Mouse (Mus musculus) cerebellum, postnatal 4 days (tissue): ENCODE data around the gene Zscan4f.
"Not testable (repeated sequence)": the region's sequence is repeated elsewhere in the genome, so short reads cannot be mapped to it uniquely, and the experiment has no call there.

ENCODE experiments used
- DNase-seq, 2 experiments: peaks; one replicate each; pipeline ENCODE4 v3.0.0; 2022; ENCODE audit warnings: low spot score in 2 of 2, mixed read lengths in 1 of 2

The Zscan4f gene

DNA sequence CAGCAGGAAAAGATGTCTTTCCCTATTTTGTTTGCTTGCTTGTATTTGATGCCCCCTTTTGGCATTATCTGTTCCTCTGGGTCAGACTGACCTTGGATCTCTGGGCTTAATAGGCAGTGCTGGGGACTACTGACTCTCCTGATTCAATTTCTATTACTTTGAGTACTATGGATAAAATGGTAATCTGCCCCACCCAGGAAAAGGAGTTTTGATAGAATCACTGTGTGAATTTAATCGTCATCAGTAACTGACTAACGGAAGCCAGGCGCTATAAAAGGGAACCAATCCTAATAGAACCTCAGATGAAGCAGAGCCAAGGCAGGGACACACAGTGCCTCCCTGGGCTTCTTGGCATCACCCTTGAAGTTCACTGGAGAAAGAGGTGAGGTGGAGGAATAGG, at the start of gene Zscan4f:
Zscan4f (plus strand) TSS at position 301 of the 400 bp plus-strand sequence.
- not testable (repeated sequence) for DNase-seq

DNA sequence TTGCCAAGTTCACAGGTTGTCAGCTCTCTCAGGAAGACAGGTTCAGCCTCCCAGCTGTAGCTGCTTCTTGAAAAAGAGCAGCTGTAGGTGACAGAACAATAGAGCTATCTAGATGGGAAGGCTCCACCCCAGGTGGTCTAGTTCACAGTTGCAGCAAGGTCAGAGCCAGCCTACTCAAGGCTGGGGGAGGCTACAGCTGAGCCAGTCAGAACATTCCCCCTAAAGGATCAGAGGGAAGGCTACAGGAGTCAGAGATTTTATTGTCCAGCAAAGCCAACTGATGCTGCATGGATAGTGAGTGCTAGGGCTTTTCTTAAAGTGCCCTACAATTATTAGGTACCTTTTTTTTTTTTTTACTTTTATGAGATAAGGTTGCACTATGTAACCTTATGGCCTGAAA, 13.1 kb upstream of the Zscan4f start:
- not testable (repeated sequence) for DNase-seq
